Mouse (Mus musculus) thymus, postnatal 10 days (tissue): ENCODE measurements around the gene 4921501E09Rik.
"Not testable (repeated sequence)": the region's sequence is repeated elsewhere in the genome, so short reads cannot be mapped to it uniquely, and the experiment has no call there.

Source experiments
- DNase-seq, 2 experiments: peaks; one replicate each; pipeline ENCODE4 v3.0.0; 2021; ENCODE audit warnings: low spot score in 2 of 2

Gene 4921501E09Rik

DNA sequence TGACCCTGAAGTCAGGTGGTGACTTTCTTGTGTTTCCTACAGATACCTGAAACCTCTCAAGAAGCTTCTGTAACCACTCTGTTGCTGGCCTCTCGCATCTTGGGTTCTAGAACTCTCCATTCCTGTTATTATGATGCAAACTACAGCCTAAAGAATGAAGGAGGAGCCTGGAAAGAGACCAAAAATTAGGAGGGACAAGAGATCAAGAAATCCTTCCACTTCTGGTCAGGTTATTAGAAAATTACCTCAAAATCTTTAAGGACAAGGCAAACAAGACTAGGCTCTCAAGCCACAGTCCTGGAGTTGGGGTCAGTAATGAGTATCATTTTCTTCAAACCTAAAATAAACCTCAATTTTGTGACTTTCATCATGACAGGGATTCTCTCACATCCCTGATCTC is at the start of gene 4921501E09Rik:
Gene 4921501E09Rik (minus strand): TSS at position 101 of the 400 bp plus-strand sequence.
- no peak for DNase-seq

DNA sequence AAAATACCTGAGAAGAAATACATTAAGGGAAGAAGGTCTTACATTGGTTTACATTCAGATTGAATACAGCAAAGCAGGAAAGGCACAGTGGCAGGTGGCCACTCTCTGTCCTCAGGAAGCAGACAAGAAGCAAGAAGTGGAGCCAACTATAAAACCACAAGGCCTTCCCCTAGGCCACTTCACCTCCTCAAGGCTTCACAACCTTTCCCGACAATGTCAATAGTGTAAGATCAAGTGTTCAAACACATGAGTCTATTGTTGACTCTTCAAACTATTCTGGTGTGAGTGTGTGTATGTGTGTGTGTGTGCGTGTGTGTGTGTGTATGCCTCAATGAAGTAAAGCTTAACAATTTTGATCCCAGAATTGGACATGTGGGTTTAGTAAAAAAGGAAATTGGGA is 29.5 kb upstream of the 4921501E09Rik start:
- no peak for DNase-seq

DNA sequence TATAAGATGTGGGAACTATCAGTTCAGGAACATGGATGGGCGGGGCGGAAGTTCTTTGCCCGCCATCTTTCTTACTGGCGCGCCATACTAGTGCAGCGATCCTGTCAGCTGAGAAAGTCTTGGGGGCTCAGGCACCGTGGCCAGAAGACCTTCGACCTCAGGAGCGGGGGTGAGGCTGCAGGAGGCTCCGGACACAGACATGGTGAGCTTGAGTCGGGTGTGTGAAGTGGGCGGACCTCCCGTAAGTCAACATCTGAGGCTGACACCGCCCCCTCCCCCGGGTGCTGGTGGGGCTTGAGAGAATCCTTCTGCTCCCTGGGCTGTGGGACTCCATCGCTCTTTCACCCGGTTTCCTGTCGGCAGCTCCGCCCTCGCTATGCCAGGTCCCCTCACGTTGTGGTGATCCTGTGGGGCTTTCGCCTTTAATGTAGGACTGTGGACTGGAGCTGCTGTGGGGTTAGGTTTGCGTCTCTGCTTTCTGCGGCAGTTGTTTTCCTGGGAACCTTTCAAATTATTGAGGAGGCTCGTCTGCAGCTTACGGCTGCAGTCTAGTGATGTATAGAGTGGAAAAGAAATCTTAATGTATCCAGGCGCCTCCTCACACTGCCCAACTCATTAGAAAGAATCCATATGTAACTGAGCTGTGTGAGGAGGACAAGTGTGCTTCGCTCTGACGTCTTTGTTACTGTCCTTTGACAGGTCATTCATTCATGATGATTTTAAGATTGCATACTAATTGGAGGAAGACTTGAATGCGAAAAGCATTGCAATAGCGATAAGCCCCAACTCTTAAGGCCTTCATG is 24.7 kb upstream of the 4921501E09Rik start:
- DNase-seq, result peak; percentile 43 to 56

GRCm38 (mm10) chr17:33091630-33092029 is 23.8 kb upstream of the 4921501E09Rik start:
- DNase-seq, result no peak

- DNase-seq, result peak; percentile 71 to 79
Measured at GRCm38 (mm10) chr17:33089220-33089949, 21.5 kb upstream of the 4921501E09Rik start, which contains the start of gene Zfp563. Gene Zfp563, plus strand, starts transcription at chr17:33089310.

GRCm38 (mm10) chr17:33063001-33063400 is 4.9 kb downstream of the 4921501E09Rik start:
- DNase-seq, result no peak

DNA sequence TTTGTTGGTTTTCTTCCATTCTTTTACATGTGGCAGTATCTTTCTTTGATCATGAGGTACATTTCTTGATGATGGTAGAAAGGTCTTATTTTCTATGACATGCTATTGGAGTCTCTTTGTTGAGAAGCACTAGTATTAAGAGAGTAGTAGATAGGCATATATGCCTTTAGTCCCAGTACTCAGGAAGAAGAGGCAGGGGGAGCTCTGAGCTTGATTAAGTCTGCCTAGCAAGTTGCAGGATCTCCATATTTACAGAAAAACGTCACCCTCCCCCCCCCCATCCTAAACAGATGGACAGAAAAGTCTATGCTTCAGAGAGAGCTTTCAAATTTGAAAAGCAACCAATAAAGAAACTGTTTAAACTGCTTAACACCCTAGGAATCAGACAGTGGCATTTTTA is 9.1 kb downstream of the 4921501E09Rik start:
- no peak for DNase-seq

DNA sequence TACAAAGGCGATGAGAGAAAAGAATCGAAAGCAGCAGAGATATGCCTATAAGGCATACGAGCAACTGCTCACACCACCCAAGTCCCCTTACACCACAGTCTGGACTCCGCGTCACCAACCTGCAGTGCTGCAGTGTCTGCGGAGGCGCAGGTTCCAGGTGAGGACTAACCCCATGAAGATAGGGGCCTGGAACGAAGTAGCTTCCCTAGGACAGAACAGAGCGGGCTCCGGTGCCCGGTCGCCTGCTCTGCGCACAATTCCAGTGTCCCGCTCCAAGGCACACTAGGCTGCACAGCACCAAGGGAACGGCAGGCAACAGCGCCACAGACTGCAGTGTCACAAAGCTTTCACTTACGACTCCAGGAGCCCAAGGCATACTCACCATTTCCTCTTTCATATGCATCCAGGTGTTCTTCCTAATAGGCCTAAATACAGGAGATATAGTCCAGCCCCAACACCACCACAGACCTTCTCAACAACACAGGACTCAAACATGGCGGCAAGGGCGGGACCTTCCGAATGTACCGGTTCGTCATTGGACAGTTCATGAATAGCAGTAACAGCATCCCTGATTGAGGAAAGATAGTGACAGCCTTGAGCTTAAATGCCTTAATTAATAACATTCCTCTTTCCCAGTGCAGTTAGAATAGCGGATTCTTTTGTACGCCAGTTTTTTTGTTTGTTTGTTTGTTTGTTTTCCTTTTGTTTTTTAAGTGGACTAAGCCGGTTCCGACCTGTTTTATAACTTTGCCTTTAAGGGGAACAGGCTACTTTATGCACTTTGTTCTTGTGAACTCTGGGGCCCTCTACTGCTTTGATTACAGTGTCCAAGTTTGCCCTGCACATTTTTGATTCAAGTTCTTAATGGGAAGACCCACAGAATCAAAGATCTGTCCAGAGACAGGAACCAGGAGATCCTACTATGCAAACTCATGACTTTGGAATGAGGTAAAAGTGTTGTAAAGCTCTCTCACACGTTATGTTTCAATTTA is 34.7 kb downstream of the 4921501E09Rik start, which contains the start of gene Zfp763:
Gene Zfp763 (minus strand): TSS at position 503 of the 992 bp plus-strand sequence.
- peak; percentile 22 to 50 for DNase-seq

DNA sequence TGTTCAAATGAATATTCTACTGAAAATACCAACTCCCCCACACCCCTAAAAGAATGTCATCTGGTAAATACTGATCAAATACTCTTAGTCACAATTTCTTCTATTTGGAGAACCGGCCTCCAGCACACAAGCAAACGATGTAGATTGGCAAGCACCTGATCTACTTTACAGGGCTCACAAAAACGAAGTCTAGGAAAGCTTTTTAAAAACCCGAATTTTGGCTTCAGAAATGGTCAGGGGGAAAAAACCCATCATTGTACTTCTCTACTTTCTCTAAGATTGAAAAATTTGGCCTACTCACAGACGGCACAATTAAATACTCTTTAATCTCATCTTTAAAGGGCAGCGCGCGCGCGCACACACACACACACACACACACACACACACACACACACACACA is 35.5 kb downstream of the 4921501E09Rik start:
- DNase-seq, result no peak

DNA sequence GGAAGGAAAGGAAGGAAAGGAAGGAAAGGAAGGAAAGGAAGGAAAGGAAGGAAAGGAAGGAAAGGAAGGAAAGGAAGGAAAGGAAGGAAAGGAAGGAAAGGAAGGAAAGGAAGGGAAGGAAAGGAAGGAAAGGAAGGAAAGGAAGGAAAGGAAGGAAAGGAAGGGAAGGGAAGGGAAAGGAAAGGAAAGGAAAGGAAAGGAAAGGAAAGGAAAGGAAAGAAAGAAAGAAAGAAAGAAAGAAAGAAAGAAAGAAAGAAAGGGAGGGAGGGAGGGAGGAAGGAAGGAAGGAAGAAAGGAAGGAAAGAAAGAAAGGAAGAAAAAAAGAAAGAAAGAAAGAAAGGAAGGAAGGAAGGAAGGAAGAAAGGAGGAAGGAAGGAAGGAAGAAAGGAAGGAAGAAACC is 47.4 kb downstream of the 4921501E09Rik start:
- DNase-seq, result not testable (repeated sequence)
